Mouse (Mus musculus) cerebellum, postnatal 10 days (tissue): ENCODE results near the gene Cldn7.

Experiments
- DNase-seq, 2 experiments: peaks; one replicate each; pipeline ENCODE4 v3.0.0; 2021; ENCODE audit warnings: mixed read lengths in 2 of 2

The Cldn7 gene

GRCm38 (mm10) chr11:69956218-69956617 lies 8.4 kb upstream of the Cldn7 start:
- no peak for DNase-seq

GRCm38 (mm10) chr11:69960616-69961015 lies 4.0 kb upstream of the Cldn7 start:
- no peak for DNase-seq

GRCm38 (mm10) chr11:69961841-69962240 lies 2.7 kb upstream of the Cldn7 start:
- DNase-seq: no peak

GRCm38 (mm10) chr11:69965271-69966005 lies 859 bp downstream of the Cldn7 start:
- DNase-seq: no peak

- DNase-seq: peak; percentile 36 to 44
Observed at GRCm38 (mm10) chr11:69966006-69966859, 1.7 kb downstream of the Cldn7 start.

- DNase-seq: no peak
Observed at GRCm38 (mm10) chr11:69966860-69967517, 2.4 kb downstream of the Cldn7 start.

- no peak for DNase-seq
Observed at GRCm38 (mm10) chr11:69968793-69969192, 4.2 kb downstream of the Cldn7 start.

GRCm38 (mm10) chr11:69970222-69970621 lies 5.6 kb downstream of the Cldn7 start:
- no peak for DNase-seq

- DNase-seq: no peak
Observed at GRCm38 (mm10) chr11:69970775-69971174, 6.2 kb downstream of the Cldn7 start.

- DNase-seq: no peak
Observed at GRCm38 (mm10) chr11:69974907-69975306, 10.3 kb downstream of the Cldn7 start.

- DNase-seq: no peak
Observed at GRCm38 (mm10) chr11:69976271-69976670, 11.7 kb downstream of the Cldn7 start.

GRCm38 (mm10) chr11:69979827-69980195 lies 15.2 kb downstream of the Cldn7 start:
- DNase-seq: no peak

- peak; percentile 99 for DNase-seq
Observed at GRCm38 (mm10) chr11:69980196-69981140, 15.9 kb downstream of the Cldn7 start.

- no peak for DNase-seq
Observed at GRCm38 (mm10) chr11:69981141-69981762, 16.7 kb downstream of the Cldn7 start, which contains the start of gene Ctdnep1. TSS of gene Ctdnep1 (plus strand) at chr11:69981156.

- DNase-seq: no peak
Observed at GRCm38 (mm10) chr11:69982225-69982624, 17.6 kb downstream of the Cldn7 start, which contains the start of gene Elp5. TSS of gene Elp5 (minus strand) at chr11:69982517.

- no peak for DNase-seq
Observed at GRCm38 (mm10) chr11:69982877-69983276, 18.3 kb downstream of the Cldn7 start.

GRCm38 (mm10) chr11:69983377-69983776 lies 18.8 kb downstream of the Cldn7 start:
- no peak for DNase-seq

- no peak for DNase-seq
Observed at GRCm38 (mm10) chr11:69984431-69984830, 19.9 kb downstream of the Cldn7 start.

GRCm38 (mm10) chr11:69989949-69990348 lies 25.4 kb downstream of the Cldn7 start:
- DNase-seq: no peak

GRCm38 (mm10) chr11:69990850-69991691 lies 26.5 kb downstream of the Cldn7 start, which contains the start of gene Gabarap:
TSS of gene Gabarap (plus strand) at chr11:69991143.
- peak; percentile 99 for DNase-seq

- DNase-seq: no peak
Observed at GRCm38 (mm10) chr11:69991711-69992110, 27.1 kb downstream of the Cldn7 start.
